Comparison of ENCODE assay signal across 11 mouse cellular contexts in the genomic region with DNA sequence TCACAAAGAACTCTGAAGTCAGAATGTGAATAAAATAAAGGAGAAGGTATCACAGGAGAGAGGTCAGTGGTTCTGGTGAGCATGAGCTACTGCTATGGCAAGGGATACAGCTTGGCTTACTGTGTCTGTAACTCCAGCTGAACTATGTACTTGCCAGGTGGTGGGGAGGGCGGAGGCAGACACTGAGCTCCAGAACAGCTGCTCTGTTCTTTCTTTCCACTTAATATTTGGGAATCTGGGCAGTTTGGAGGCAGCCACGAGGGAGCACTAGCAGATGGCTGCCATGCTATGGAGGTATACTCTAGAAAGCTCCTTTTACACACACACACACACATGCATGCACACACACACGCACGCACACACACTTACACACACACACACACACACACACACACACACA.
DNase-seq lines count a peak whose midpoint lies in the region; ATAC-seq lines count a peak whose summit lies in the region.
"Had no signal": no experiment of that assay in that cellular context is flagged by ENCODE, and none has a peak within 500 bp of the region (broad histone marks: within the 10 kb centered on the region; RNA-seq: fewer than 3 reads in every experiment).

No protein-coding gene starts in this region.

- WGBS in embryonic facial prominence, embryonic 15.5 days = 50% methylated on average over 4 of the region's 4 CpGs
- WGBS in midbrain, embryonic 15.5 days = 72% methylated on average over 4 of the region's 4 CpGs

- no peak overlapping the region for H3K27ac ChIP-seq in embryonic facial prominence, embryonic 15.5 days (replicated peaks)
- H3K27ac ChIP-seq in midbrain, embryonic 15.5 days = no peak overlapping the region
- H3K27ac ChIP-seq: embryonic facial prominence, embryonic 13.5 days; heart, embryonic 10.5 days had no signal

- peak; percentile 39; the same call in 1 of the 2 replicates for ATAC-seq in embryonic facial prominence, embryonic 15.5 days (ENCODE audit: insufficient number of reproducible peaks, low FRiP score, low TSS enrichment, low read depth)
- 0 out of 2 replicates have a peak, but pooled peaks have one; percentile 48 for ATAC-seq in midbrain, embryonic 15.5 days (replicated peaks)

- H3K4me1 ChIP-seq in embryonic facial prominence, embryonic 15.5 days = no peaks in the 10 kb centered on the region
- no peaks in the 10 kb centered on the region for H3K4me1 ChIP-seq in midbrain, embryonic 15.5 days
- H3K4me1 ChIP-seq: embryonic facial prominence, embryonic 13.5 days; heart, embryonic 10.5 days had no signal

- peak; percentile 7 to 17 for DNase-seq in frontal cortex, adult 2 months (ENCODE audit: extremely low spot score in 1 of 2, low spot score in 1 of 2)
- DNase-seq in frontal cortex, postnatal 10 days (ENCODE audit: low spot score in 2 of 2) = no peak
- DNase-seq in layer of hippocampus, adult 18-20 months (ENCODE audit: low spot score in 2 of 2) = peak; percentile 39 to 83
- DNase-seq in adrenal gland, postnatal 25 days = no peak
- no peak for DNase-seq in kidney, postnatal 25 days
- DNase-seq in adipocyte (ENCODE audit: low spot score) = no peak

- no peak overlapping the region for H3K4me3 ChIP-seq in embryonic facial prominence, embryonic 15.5 days (replicated peaks)
- no peak overlapping the region for H3K4me3 ChIP-seq in midbrain, embryonic 15.5 days
- H3K4me3 ChIP-seq: embryonic facial prominence, embryonic 13.5 days; heart, embryonic 10.5 days had no signal

- no peak overlapping the region for H3K9ac ChIP-seq in embryonic facial prominence, embryonic 15.5 days
- no peak overlapping the region for H3K9ac ChIP-seq in midbrain, embryonic 15.5 days
- H3K9ac ChIP-seq: embryonic facial prominence, embryonic 13.5 days had no signal

- H3K36me3 ChIP-seq in embryonic facial prominence, embryonic 15.5 days = no peaks in the 10 kb centered on the region
- H3K36me3 ChIP-seq in midbrain, embryonic 15.5 days (replicated peaks) = no peaks in the 10 kb centered on the region
- H3K36me3 ChIP-seq: embryonic facial prominence, embryonic 13.5 days; heart, embryonic 10.5 days had no signal

- H3K27me3 ChIP-seq in embryonic facial prominence, embryonic 15.5 days = no peaks in the 10 kb centered on the region
- H3K27me3 ChIP-seq in midbrain, embryonic 15.5 days (replicated peaks) = no peaks in the 10 kb centered on the region
- H3K27me3 ChIP-seq: embryonic facial prominence, embryonic 13.5 days had no signal

- no peak overlapping the region for H3K4me2 ChIP-seq in embryonic facial prominence, embryonic 15.5 days (replicated peaks)
- no peak overlapping the region for H3K4me2 ChIP-seq in midbrain, embryonic 15.5 days
- H3K4me2 ChIP-seq: embryonic facial prominence, embryonic 13.5 days; liver, embryonic 11.5 days had no signal

- H3K9me3 ChIP-seq in embryonic facial prominence, embryonic 15.5 days (replicated peaks) = no peaks in the 10 kb centered on the region
- H3K9me3 ChIP-seq in midbrain, embryonic 15.5 days = no peaks in the 10 kb centered on the region
- H3K9me3 ChIP-seq: embryonic facial prominence, embryonic 13.5 days; heart, embryonic 10.5 days had no signal

Comparison
In these comparisons a context has a peak if more than half of its experiments do, and no peak if none do; other contexts are left out.
1. DNase-seq: peak in frontal cortex, adult 2 months (2 of 2) and layer of hippocampus, adult 18-20 months (2 of 2); none in frontal cortex, postnatal 10 days (0 of 2), adrenal gland, postnatal 25 days (single experiment), kidney, postnatal 25 days (0 of 2) and adipocyte (single experiment).